Mouse (Mus musculus) bone marrow, adult 2 months (tissue): ENCODE results near the gene Tec. TPM values are rescaled to one million over a fixed set of nuclear protein-coding genes. Genes with fewer than 3 reads are reported as not detected.

Source experiments
- H3K27ac ChIP-seq: fragments of 200-500 bp; 2 replicates; pipeline ENCODE4 v1.5.1; 2012; ENCODE audit warnings: low read depth, mild to moderate bottlenecking, control low read depth, inconsistent platforms, low read length; ENCODE audit not compliant: control insufficient read depth, poor library complexity, insufficient read depth
- H3K4me1 ChIP-seq: fragments of 200-500 bp; 2 replicates; pipeline ENCODE4 v1.6.1; 2011; ENCODE audit warnings: low read length; ENCODE audit not compliant: control insufficient read depth, insufficient read depth
- H3K4me3 ChIP-seq: fragments of 200-500 bp; replicated peaks from 2 replicates; pipeline ENCODE3; 2011; ENCODE audit warnings: mild to moderate bottlenecking, low read depth, low read length, control low read depth; ENCODE audit not compliant: control insufficient read depth
- CTCF ChIP-seq: fragments of 200-500 bp; IDR thresholded peaks from 2 replicates; pipeline ENCODE4 v1.5.1; 2011; ENCODE audit warnings: low read length, control low read depth; ENCODE audit not compliant: control insufficient read depth, insufficient read depth
- POLR2A ChIP-seq: fragments of 200-500 bp; IDR thresholded peaks from 2 replicates; pipeline ENCODE4 v1.6.1; 2011; ENCODE audit warnings: low read depth, mild to moderate bottlenecking, control low read depth, low read length, borderline replicate concordance; ENCODE audit not compliant: control insufficient read depth
- WGBS: fragments of 180-500 bp; shearing (Covaris S2); methylation state at CpG from one replicate; pipeline ENCODE4 v1.1.7; 2018; 5-methylcytosine and 5-hydroxymethylcytosine counted together
- polyA plus RNA-seq: library from polyadenylated mRNA; stranded (reverse); fragments of >200 nt; gene quantifications from 2 replicates; pipeline ENCODE4 v1.2.4, GENCODE M21; 2011; ENCODE audit warnings: low replicate concordance; ENCODE audit not compliant: missing spikeins, insufficient read depth, insufficient read length

Gene Tec
- polyA plus RNA-seq, 1 experiment = 39.4 TPM

GRCm38 (mm10) chr5:72758925-72759924 is 109.1 kb downstream of the Tec start:
- WGBS = 67% methylated on average over 13 of the region's 13 CpGs
- H3K4me3 ChIP-seq = no peak overlapping the region
- H3K4me1 ChIP-seq = peaks cover 4% of the 10 kb centered on the region
- H3K27ac ChIP-seq = no peak overlapping the region
- TF ChIP-seq POLR2A = no peak
- TF ChIP-seq CTCF = no peak

- WGBS = 63% methylated on average over 18 of the region's 18 CpGs
- TF ChIP-seq CTCF (no peak), POLR2A (no peak)
- Histone ChIP-seq H3K27ac (no peak overlapping the region), H3K4me3 (no peak overlapping the region), H3K4me1 (peaks cover 3% of the 10 kb centered on the region)
These were observed 111.0 kb downstream of the Tec start for GRCm38 (mm10) chr5:72757155-72757773.

GRCm38 (mm10) chr5:72755941-72756340 is 112.3 kb downstream of the Tec start:
- H3K4me3 ChIP-seq = no peak overlapping the region
- 91% methylated on average over 8 of the region's 8 CpGs for WGBS
- TF ChIP-seq CTCF (no peak), POLR2A (no peak)
- no peak overlapping the region for H3K27ac ChIP-seq
- peaks cover 2% of the 10 kb centered on the region; the same call in 1 of the 2 replicates for H3K4me1 ChIP-seq

DNA sequence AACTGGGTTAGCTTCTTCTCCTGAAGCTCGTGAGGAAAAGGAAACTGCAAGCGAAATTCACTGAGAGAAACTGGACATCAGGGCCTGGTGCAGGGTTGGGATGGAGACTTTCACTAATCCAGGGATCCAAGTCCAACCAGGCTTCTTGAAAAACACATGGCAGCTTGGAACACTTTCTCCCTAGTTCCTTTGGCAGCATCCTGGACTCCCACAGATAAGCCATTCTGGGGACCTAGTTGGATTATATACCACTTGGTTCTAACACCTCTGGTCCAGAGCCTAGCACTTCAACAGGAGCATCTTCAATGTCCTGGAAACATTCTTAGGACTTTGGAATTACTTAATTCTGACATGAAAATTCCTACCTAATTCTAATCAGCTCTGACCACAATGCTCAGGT is 113.2 kb downstream of the Tec start:
- H3K27ac ChIP-seq = no peak overlapping the region
- no peak for TF ChIP-seq POLR2A
- no peak for TF ChIP-seq CTCF
- peaks cover 2% of the 10 kb centered on the region; the same call in 1 of the 2 replicates for H3K4me1 ChIP-seq
- 86% methylated on average over 2 of the region's 2 CpGs for WGBS
- H3K4me3 ChIP-seq = no peak overlapping the region

DNA sequence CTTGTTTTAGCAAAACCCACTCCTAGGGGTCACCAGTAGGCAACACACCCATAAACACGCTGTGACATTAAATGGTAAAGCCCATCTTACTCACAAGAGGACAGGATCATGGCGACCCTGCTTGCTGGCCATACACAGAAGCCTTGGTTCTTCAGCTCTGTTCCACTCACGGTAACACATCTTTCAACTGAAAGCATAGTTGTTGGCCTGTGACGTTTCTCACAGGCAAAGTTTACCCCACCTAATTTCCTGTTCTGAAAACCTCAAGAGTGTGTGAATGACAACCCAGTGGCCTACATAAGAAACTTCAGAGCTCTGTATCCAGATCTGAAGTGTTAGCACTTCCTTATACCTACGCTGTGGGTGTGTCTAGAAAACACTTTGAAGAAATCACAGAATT is 115.7 kb downstream of the Tec start, which contains the start of gene Txk:
Gene Txk, minus strand, starts transcription at position 193 of the 400 bp plus-strand sequence.
- Histone ChIP-seq H3K4me3 (no peak within 1 kb of the TSS), H3K4me1 (peaks cover 1% of the 10 kb centered on the region; the same call in 1 of the 2 replicates), H3K27ac (no peak within 1 kb of the TSS)
- TF ChIP-seq CTCF (no peak), POLR2A (no peak)
- 46% methylated on average over 5 of the region's 5 CpGs for WGBS

GRCm38 (mm10) chr5:72751056-72751758 is 117.1 kb downstream of the Tec start:
- no peak overlapping the region for H3K27ac ChIP-seq
- no peak overlapping the region for H3K4me3 ChIP-seq
- no peaks in the 10 kb centered on the region for H3K4me1 ChIP-seq
- TF ChIP-seq CTCF (no peak), POLR2A (no peak)
- 83% methylated on average over 7 of the region's 7 CpGs for WGBS

DNA sequence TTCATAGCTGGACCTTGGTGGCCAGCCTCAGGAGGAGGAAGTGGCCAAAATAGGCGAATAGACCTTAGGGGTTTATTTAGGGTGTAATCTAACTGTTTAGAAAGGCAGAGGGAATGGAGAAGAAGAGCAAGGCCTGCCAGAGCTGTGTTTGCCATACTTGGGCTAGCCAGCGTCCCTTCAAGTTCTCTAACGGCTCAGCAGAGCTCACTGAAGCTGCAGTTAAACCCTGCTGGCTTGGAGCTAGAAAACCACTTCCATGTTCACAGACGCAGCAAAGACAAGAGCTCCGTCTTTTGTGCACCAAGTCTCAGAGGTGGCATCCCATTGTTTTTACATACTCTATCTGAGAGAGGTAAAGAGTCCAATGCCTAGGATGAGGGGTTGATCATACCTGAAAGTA is 118.1 kb downstream of the Tec start:
- WGBS = 76% methylated on average over 5 of the region's 5 CpGs
- Histone ChIP-seq H3K27ac (no peak overlapping the region), H3K4me3 (no peak overlapping the region), H3K4me1 (no peaks in the 10 kb centered on the region)
- TF ChIP-seq CTCF (no peak), POLR2A (no peak)
